Mouse (Mus musculus) cerebellum, adult 9-10 months (tissue): ENCODE measurements around the gene Fam71e1.

Experiments used
- DNase-seq: peaks from one replicate; pipeline ENCODE4 v3.0.0; 2022

Gene Fam71e1

DNA sequence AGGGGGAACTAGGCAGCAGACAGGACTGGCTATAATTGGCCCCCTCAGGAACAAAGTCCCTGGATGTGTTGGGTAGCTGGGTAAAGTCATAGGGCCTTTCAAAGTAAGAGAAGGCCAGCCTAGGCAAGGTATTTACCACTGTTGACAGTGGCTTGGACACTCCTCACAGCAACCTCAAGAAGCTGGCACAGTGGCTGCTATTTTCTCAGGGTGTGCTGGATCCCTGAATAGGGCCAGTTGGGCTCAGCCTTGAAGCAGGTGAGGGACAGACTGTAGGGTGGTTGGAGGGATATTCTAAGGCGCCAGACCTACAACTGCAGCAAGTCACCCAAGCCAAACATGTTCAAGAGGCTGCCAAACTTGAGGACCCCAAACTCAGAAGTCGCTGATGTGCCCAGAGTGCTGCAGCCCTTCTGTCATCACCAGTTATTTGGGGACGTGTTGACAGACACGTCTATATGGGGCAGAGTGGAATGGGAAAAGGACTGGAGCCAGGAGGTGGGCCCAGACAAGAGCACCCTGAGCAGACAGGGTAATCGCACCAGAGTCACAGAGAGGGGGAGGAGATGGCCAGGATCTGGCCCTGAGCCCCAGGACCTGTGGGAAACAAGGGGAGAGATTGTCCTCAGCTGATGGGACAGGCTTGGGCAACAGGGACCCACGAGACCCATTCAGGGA, 24.4 kb upstream of the Fam71e1 start:
- DNase-seq: no peak

DNA sequence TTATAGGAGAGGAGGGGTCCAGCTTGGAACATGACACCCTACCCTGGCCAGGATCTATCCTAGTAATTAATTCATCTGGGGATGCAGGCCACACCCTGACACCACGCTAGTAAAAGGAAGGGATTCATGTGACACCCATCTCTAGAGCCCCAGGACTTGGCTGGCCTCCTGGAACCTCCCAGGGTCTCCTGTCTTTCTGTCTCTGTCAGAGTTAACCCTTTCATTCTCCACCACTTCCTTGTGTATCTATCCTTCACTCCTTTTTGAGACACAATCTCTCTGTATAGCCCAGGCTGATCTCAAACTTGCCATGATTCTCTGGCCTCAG, 23.9 kb upstream of the Fam71e1 start:
- DNase-seq: no peak

DNA sequence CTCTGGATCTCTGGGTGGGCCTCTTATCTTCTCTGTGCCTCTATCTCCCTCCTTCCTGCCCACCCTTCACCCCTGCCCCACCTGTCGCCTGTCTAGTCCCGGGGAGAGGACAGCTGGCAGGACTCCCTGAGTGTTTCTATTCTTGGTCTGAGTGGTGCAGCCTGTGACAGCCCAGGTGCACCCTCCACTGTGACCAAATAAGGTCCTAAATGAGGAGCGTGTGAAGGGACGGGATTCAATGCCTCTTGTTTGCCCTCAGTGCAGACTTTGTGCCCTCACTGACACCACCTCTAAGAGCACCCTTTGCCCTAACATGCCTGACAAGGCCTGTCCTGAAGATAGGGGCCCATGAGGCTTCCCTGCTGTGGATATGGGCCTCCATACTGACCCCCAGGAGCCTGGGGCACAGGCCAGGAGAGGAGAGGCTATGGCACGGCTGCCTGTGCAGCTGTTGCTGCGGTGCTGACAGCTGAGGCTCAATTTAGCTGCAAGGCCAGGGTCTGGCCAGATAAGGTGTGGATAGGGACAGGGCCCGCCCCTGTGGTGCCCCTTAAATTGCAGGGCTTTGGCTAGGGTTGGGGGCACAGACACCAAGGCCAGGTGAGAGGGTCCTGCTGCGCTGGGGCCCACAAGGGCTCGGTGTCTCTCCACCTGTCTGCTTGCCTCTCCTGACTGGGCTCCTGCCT, 23.3 kb upstream of the Fam71e1 start:
- peak; percentile 69 for DNase-seq

DNA sequence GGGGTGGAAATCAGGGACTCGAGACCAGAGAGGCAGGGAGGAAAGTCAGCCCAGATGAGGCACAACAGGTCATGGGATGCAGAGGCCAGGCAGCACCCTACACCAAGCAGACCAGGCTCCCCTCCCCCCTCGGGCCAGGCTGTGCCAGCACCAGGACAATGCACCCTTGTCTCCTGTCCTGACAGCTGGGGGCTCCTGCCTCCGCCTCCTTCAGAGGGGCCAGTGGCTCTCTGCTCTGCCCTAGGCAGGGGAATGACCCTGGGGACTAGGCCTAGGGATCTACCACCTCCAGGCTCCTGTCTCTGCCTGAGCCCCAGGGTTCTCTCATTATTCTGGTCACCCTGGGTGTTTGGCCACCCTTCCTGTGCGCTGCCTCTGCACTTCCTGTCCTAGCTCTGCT, 22.0 kb upstream of the Fam71e1 start:
- DNase-seq: peak; percentile 71

DNA sequence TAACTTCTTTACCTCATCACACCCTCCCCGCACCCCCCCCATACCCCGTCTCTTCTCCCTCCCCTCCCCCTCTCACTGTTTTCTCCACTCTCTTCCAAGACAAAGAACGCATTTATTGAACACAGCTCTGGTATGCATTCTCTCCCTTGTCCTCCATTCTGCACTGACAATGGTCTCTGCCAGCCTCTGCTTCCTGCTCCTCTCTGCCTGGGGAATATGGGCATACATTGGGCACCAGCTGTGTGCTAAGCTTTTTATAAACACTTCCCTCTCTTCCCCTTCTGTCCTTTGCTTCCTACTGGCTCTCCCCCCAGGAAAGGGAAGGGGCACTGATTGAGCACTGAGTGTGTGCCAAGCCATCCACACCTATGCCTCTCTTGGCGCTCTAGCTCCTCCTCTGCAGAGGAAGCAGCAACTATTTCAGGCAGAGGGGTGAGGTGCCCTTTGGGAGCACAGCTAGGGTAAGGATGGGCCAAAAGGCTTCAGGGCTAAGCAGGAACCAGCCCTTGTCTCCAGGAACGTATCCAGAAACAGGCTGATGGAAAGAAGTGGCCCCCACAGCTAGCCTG, 21.3 kb upstream of the Fam71e1 start:
- DNase-seq: no peak

DNA sequence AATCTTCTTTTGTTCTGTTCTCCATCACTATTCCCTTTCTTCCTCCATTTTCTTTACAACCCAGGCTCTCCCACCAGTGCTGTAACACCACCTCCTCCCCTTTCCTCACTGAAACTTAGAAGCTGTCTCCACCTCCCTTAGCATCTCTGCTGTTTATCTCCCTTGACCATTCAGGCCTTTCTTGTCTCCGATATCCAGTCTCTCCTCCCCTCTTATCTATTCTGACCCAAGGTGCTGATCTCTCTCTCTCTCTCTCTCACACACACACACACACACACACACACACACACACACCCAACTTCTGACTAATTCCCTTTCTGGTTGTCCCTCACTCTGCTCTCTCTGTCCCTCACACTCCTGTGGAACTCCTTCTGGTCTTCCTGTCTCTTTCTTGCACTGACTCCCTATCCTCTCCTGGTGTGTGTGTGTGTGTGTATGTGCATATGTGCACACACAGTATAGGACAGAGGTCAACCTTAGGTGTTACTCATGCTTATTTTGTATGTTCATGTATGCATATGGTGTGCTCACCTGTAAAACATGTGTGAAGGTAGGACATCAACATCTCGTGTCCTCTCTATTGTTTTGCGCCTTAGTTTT, 13.4 kb upstream of the Fam71e1 start:
- no peak for DNase-seq

DNA sequence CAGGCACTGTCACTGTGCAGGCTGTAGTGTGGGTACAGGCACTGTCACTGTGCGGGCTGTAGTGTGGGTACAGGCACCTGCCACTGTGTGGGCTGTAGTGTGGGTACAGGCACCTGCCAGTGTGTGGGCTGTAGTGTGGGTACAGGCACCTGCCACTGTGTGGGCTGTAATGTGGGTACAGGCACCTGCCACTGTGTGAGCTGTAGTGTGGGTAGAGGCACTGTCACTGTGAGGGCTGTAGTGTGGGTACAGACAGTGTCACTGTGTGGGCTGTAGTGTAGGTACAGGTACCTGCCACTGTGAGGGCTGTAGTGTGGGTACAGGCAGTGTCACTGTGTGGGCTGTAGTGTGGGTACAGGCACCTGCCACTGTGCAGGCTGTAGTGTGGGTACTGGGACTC, 12.3 kb upstream of the Fam71e1 start:
- DNase-seq: no peak

DNA sequence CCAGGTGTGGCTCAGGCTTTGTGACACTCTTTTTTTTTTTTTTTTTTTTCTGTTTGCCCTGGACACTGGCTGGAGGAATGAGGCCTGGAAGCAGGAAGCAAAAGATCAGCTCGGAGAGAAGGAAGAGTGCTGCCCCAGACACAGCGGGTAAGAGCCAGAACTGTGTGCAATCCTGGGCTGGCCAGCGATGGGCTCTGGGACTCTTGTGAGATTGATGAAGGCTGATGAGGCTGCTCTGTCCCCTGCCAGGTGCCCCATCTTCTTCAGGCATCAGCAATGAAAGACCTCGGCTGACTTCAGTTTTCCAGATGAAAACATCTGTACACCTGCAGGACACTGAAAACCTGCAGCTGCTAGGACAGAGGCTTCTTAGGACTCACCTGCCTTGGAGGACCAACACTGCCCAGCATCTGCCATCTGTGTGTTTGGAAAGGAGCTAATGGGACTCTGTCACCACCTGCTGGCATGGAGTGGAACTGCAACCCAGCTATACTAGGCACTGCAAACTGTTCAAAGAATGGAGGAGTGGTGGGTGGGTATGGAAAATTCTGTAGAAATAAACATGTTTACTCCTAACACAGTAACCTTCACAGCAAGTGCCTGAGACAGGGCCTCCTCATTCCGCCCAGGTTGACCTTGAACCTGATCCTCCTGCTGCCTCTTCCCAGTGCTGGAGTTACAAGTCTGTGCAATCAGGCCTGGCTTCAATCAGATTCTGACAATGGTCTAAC, 11.4 kb upstream of the Fam71e1 start:
- DNase-seq: peak; percentile 90

DNA sequence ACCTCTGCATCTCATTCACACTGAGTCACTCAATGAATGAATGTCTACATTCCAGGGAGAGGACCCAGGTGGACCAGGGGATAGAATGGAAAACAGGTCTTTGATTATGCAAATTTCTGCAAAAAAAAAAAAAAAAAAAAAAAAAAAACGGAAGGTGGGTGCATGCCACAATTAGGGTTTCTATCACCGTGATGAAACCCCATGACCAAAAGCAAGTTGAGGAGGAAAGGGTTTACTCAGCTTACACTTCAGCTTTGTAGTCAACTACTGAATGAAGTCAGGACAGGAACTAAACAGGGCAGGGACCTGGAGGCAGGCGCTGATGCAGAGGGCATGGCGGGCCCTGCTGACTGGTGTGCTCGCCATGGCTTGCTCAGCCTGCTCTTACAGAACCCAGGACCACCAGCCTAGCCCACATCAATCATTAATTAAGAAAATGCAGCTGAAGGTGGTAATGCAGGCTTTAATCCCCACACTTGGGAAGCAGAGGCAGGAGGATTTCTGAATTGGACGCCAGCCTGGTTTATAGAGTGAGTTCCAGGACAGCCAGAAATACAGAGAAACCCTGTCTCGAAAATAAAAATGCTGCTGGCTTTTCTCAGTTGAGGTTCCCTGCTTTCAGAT, 10.7 kb upstream of the Fam71e1 start:
- no peak for DNase-seq

DNA sequence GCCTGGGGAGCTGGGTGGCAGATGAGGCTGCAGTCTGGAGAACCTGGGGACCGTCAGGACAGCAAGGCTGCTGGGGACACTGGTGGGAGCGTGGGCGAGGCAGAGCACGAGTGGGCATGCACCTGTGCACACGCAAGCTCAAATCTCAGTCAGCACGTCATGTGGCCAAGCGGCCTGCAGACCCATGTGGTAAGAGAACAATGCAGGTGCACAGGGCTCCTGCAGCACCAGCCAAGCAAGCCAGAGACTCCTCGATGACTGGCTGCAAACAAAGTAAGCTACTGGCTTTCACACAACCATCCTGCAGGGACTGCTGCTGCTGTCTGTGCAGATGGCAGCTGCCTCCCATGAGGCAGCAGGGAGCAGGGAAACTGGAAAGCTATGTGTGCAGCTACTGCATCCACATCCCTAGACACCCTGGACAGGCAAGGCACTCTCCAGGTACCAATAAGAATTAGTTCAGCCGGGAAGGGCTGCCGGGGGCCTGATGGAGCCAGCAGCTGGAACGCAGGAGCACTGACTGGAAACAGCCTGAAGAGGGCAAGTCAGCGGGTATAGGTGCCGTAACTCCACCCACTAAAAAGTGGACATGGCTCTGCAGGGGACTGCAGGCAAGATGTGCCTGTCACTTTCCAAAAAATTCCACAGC, 9.3 kb upstream of the Fam71e1 start:
- no peak for DNase-seq

DNA sequence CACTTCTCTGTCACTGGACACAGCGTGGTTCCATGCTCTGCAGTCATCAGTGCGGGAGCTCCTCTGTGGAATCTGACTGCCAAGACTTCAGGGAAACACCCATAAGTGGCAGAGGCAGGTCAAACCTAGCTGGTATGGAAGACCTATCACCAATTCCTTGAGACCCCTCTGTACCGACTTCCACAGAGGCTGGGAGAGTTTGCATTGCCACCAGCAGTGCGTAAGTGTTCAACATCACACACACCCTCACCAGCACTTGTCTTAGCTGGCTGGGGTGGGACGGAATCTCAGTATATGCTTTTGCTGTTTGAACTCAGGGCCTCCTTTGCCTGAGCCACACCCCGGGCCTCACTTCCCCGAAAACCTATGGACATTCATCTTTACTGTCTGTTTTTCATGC, 8.4 kb upstream of the Fam71e1 start:
- DNase-seq: no peak

DNA sequence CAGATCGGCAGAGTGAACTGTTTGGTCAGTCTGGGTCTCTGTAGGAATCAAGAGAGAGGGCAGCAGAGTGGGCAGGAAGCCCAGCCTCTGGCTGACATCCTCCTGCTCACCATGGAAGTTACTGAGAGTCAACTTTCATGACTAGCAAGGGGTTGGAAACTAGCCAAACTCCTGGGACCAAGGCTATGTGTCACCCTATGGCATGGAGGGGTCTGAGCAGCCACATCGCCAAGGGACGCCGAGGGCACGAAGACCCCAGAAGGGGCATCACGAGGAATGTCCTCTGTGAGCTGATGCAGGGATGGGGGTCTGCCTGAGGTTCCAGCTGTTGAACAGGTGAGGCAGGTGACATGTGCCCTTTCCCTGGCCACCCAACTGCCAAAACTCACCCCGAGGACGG, 7.8 kb upstream of the Fam71e1 start:
- DNase-seq: peak; percentile 38

DNA sequence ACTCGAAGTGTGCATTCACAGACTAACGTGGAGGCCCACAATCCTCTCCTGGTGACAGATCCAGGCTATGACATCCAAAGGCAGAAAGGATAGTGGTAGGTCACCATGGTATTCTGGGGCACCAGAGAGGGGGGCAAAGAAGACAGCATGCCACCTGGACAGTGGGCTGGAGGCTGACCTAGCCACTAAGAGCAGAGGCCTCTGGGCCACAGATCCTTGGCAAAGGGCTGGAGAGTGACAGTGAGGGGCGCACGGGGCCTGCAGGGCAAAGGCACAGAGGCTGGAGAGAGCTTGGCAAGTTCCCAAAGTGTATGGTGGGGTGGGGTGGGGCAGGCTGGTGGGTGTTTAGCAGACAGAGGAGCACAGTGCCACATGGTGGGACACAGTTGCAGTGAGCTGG, 6.1 kb upstream of the Fam71e1 start:
- no peak for DNase-seq

DNA sequence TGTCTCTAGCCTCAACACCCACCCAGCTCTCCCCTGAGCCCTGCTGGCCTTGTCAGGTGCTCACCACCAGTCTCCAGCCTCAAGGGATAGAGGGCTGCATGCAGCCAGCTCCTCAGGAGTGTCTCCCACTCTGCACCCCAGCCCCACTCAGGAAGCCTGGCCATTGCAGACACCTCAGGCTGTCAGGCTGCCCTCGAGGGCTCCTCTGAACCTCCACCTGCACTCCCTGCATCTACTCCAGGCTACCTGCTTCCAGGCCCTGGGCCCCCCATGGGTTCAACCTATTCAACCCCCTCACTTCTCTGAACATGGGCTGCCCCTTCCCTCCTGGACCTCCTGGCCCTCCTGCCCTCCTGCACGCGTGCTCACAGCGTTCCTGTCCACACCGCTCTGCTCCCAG, 5.0 kb upstream of the Fam71e1 start:
- DNase-seq: no peak

DNA sequence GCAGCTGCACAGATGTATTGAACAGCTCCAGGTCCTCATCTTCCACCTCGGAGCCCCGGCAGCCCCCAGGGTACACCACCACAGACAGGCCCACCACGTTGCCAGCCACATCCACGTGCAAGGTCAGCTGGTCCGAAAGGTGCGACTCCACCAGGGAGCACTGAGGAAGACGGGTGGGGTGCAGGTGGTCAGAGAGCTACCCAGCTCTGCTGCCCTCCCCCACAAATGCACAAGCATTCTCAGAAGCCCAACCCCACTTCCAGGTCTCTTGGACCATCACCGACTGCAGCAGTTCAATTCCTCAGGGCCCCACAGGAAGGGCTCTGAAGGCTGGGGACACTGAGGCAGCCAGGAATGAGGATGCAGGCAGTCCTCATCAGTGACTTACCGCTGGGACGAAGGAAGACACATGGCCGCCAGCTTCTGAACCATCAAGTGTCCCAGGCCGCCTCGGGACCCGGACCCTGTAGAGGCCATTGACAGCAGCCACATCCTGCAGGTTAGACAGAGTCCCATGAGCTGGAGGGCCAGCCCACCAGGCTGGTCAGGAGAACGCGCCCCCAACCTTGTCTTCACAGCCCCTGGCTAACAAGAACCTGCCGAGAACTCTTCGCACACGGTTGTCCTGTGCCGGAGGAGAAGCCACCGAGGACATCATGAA, 4.1 kb upstream of the Fam71e1 start:
- peak; percentile 31 for DNase-seq

DNA sequence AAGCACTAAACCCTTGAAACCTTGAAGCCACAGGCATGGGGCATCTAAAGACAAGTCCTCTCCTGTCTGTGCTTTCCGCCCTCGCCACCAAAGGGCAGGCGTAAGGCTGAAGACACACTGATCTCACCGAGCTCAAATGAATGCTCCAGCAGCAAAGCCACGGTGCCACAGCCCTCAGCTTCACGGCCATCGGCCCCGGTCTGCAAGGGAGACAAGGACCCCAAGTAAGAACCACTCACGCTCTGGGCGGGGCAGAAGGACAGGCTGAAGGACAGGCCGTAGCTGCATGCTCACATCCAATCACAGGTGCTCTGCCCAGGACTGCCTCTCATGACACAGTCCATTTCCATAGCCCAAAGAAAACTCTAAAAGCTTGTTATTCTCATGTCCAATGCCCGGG, 1.7 kb upstream of the Fam71e1 start:
- peak; percentile 46 for DNase-seq

DNA sequence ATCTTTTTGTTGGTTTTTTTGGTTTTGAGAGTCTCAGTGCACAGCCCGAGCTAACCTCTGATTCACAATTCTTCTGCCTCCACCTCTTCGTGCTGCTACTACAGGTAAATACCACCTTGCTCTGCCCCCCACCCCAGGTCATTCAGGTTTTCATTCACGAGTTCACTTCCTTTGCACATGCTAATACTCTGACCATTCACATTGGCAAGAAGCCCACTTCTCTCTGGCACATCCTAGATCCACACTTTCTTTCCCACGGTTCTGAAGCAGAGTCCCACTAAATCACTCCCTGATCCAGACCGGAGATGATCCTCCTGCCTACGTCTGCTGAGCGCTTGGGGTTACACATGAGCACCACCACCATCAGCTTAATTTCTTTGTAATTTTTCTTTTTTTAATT, 1.3 kb upstream of the Fam71e1 start:
- DNase-seq: peak; percentile 62

DNA sequence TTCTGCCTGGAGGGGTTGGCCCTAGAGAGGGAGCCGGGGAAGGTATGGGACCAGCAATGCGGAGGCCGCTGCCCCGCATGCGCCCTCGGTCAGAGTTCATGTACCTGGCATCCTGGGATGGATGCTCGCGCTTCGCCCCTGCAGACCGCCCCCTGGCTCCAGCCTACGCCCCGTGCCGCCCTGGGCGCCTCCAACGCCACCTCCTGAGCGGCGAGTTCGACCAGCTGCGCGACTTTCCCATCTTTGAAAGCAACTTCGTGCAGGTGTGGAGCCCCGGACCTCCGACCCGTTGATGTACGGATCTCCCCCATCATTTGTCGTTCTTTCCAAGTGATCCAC, 359 bp downstream of the Fam71e1 start:
- no peak for DNase-seq

DNA sequence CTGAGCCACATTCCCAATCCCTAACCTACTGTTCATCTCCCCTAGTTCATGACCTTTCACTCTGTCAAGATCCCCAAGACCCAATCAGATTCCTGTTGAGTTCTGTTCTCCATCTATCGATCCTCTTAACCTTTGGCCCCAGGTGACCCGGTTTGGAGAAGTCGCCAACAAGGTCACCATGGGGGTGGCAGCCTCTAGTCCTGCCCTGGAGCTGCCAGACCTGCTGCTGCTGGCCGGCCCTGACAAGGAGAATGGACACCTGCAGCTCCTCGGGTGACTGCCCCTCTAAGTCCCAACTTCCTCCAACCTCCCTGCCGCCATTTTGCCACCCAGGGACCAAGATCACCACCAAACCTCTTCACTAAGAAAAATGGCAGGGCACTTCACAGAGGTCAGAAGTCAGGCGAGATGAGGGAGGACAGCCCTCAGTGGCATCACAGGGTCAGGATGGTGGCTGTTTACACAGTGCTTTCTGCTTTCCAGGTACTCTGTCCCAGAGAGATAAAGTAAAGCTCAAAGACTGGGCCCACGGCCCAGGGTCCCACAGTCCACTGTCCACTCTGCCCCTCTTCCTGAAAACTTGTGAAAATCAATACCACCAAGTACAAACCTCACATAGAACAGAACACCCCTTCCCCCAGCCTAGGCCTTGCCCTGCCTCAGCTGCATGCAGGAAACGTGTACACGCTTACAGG, 1.1 kb downstream of the Fam71e1 start:
- peak; percentile 58 for DNase-seq

DNA sequence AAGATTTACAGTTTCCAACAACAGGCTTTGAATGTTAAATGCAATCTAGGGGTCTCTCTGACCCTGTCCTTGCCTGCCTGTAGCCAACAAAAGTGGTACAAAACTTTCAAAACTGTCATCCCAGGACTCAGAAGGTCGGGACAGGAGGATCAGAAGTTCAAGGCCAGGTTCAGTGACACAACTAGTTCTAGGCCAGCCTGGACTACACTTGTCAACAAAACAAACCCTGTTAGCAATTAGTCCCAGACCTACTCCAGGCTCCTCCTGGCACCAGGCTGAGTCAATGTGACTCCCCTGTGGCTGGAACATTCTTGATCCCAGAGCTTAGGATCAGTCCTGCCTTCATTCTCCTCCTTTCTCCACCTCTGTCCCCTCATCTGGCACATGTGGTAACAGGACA, 2.5 kb downstream of the Fam71e1 start:
- DNase-seq: no peak

DNA sequence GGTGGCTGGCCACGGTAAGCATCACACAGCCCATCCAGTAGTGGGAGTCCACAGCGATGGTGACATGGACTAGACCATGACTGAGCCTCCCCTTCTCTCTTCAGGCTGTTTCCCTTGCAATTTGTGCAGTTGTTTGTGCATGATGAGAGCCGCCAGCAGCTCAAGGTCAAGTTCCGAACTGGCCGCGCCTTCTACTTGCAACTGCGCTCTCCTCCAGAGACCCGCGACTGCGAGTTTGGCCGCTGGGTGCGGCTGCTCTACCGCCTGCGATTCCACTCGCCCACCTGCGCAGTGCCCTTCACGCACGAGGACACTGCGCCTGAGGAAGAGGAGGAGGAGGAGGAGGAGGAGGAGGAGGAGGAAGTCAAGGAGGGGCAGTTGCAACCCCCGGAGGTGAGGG, 3.7 kb downstream of the Fam71e1 start:
- no peak for DNase-seq
